Mouse (Mus musculus): ENCODE measurements at regions not wholly inside any gene's neighbourhood (a gene's known extent, or its start where the extent isn't known, plus 50 kb on each side); places are given as distances from the start of the nearest gene placed in this dataset.

- TF ChIP-seq ZNF384 (IDR thresholded peaks at IDR 0.05; ENCODE audit: low read depth, low read length) (no peak), MAFK (IDR thresholded peaks at IDR 0.05; ENCODE audit: insufficient read depth, low read depth, low read length) (no peak)
Measured at GRCm38 (mm10) chr12:95239158-95239779, 452.8 kb upstream of the Flrt2 start.
